Mouse (Mus musculus): ENCODE results near the gene Npl. TPM values are rescaled to one million over a fixed set of nuclear protein-coding genes. Genes with fewer than 3 reads are reported as not detected.

The Npl gene
- polyA plus RNA-seq, 1 experiment = 10.0 TPM

DNA sequence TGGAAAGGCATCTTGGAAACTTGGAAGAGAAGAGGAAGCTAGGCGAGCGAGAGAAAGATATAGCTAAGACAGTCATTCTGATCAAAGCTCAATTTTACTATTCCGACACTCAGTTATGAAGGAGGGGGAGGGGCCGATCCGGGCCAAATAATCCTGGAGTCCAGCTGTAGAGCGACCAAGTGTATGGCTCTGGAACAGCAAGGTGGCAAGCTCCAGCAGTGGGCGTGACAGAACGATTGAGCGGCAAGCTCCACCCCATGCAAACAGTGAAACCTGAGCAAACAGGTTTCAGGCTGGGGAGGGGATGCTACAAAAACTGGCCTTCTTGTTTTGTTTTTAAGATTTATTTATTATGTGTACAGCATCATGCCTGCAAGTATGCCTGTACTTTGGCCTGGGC is 49.8 kb downstream of the Npl start:
- H3K4me3 ChIP-seq (ENCODE audit: low read depth, low read length) = no peak overlapping the region
- no peak overlapping the region for H3K9ac ChIP-seq (ENCODE audit: low read depth, poor library complexity, severe bottlenecking)
- H3K27ac ChIP-seq (ENCODE audit: insufficient read depth, low read length) = no peak overlapping the region
- peaks cover 9% of the 10 kb centered on the region for H3K4me1 ChIP-seq (ENCODE audit: control insufficient read depth, insufficient read depth, low read length)
- H3K9me3 ChIP-seq (replicated peaks; ENCODE audit: control insufficient read depth, insufficient read depth, low read length, poor library complexity, severe bottlenecking) = no peaks in the 10 kb centered on the region
- TF ChIP-seq POLR2A (IDR thresholded peaks at IDR 0.05; ENCODE audit: insufficient read depth, low read length) (no peak), CTCF (IDR thresholded peaks at IDR 0.05; ENCODE audit: low read depth, low read length) (no peak), EP300 (IDR thresholded peaks at IDR 0.05; ENCODE audit: insufficient read depth, low read depth, low read length) (no peak)
- no peaks in the 10 kb centered on the region for H3K27me3 ChIP-seq (ENCODE audit: control insufficient read depth, insufficient read depth, low read length, poor library complexity, severe bottlenecking)
- H3K36me3 ChIP-seq (ENCODE audit: control insufficient read depth, insufficient read depth, low read length, poor library complexity, severe bottlenecking) = no peaks in the 10 kb centered on the region

DNA sequence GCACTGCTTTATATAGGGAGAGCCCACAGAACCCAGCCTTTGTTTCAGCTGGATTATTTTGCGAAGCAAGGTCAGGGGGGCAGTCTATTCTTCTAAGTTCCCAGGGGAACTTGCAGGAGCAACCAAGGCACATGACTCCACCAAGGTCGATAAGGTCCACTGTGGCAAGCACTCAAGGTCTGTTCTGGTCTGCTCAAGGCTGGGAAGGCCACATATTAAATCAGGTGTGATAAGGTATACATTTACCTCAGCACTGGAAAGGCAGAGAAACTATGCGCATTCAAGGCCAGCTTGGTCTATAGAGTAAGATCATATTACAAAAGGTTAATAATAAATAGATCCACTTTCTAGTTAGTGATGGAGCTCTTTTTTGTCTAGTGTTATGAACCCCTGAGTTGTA is 53.8 kb downstream of the Npl start:
- H3K27me3 ChIP-seq (ENCODE audit: control insufficient read depth, insufficient read depth, low read length, poor library complexity, severe bottlenecking) = no peaks in the 10 kb centered on the region
- no peaks in the 10 kb centered on the region for H3K36me3 ChIP-seq (ENCODE audit: control insufficient read depth, insufficient read depth, low read length, poor library complexity, severe bottlenecking)
- H3K9me3 ChIP-seq (replicated peaks; ENCODE audit: control insufficient read depth, insufficient read depth, low read length, poor library complexity, severe bottlenecking) = no peaks in the 10 kb centered on the region
- peak overlapping the region; percentile 59 for H3K27ac ChIP-seq (ENCODE audit: insufficient read depth, low read length)
- peaks cover 8% of the 10 kb centered on the region for H3K4me1 ChIP-seq (ENCODE audit: control insufficient read depth, insufficient read depth, low read length)
- H3K9ac ChIP-seq (ENCODE audit: low read depth, poor library complexity, severe bottlenecking) = peak overlapping the region; percentile 60; the same call in 1 of the 2 replicates
- H3K4me3 ChIP-seq (ENCODE audit: low read depth, low read length) = no peak overlapping the region
- TF ChIP-seq CTCF (IDR thresholded peaks at IDR 0.05; ENCODE audit: low read depth, low read length) (no peak), EP300 (IDR thresholded peaks at IDR 0.05; ENCODE audit: insufficient read depth, low read depth, low read length) (no peak), POLR2A (IDR thresholded peaks at IDR 0.05; ENCODE audit: insufficient read depth, low read length) (no peak)

DNA sequence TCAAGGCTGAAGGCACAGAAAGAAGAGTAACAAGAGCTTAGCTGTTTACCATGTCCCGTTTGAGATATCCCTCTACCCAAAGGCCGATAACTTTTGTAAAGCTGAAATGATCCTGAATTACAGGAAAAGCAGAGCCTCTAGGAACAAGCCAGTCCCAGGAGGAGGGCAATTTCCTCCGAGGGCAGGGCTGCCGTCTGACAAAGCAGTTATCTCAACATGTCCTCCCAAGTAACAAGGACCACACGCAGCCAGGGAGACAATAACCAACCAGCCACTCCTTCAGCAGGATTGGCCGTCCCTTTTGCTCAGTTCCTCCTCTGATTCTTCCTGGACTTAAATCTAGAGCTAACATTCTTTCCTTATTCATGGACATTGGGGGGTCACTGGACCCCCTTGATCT is 55.9 kb downstream of the Npl start:
- peaks cover 6% of the 10 kb centered on the region for H3K4me1 ChIP-seq (ENCODE audit: control insufficient read depth, insufficient read depth, low read length)

GRCm38 (mm10) chr1:153493338-153493737 is 56.5 kb downstream of the Npl start:
- TF ChIP-seq POLR2A (IDR thresholded peaks at IDR 0.05; ENCODE audit: insufficient read depth, low read length) = no peak
- TF ChIP-seq CTCF (IDR thresholded peaks at IDR 0.05; ENCODE audit: low read depth, low read length) = no peak
- TF ChIP-seq EP300 (IDR thresholded peaks at IDR 0.05; ENCODE audit: insufficient read depth, low read depth, low read length) = peak; percentile 95

More for the DNA sequence above, 55.9 kb downstream of the Npl start:
- Histone ChIP-seq H3K4me3 (ENCODE audit: low read depth, low read length) (no peak overlapping the region), H3K36me3 (ENCODE audit: control insufficient read depth, insufficient read depth, low read length, poor library complexity, severe bottlenecking) (no peaks in the 10 kb centered on the region), H3K27ac (ENCODE audit: insufficient read depth, low read length) (peak overlapping the region; percentile 98), H3K9me3 (replicated peaks; ENCODE audit: control insufficient read depth, insufficient read depth, low read length, poor library complexity, severe bottlenecking) (no peaks in the 10 kb centered on the region), H3K27me3 (ENCODE audit: control insufficient read depth, insufficient read depth, low read length, poor library complexity, severe bottlenecking) (no peaks in the 10 kb centered on the region), H3K9ac (ENCODE audit: low read depth, poor library complexity, severe bottlenecking) (peak overlapping the region; percentile 38; the same call in 1 of the 2 replicates)
- no peak for TF ChIP-seq CTCF (IDR thresholded peaks at IDR 0.05; ENCODE audit: low read depth, low read length)
- TF ChIP-seq EP300 (IDR thresholded peaks at IDR 0.05; ENCODE audit: insufficient read depth, low read depth, low read length) = peak; percentile 90
- no peak for TF ChIP-seq POLR2A (IDR thresholded peaks at IDR 0.05; ENCODE audit: insufficient read depth, low read length)

GRCm38 (mm10) chr1:153491822-153492221 is 58.0 kb downstream of the Npl start:
- Histone ChIP-seq H3K9ac (ENCODE audit: low read depth, poor library complexity, severe bottlenecking) (no peak overlapping the region), H3K4me3 (ENCODE audit: low read depth, low read length) (no peak overlapping the region), H3K4me1 (ENCODE audit: control insufficient read depth, insufficient read depth, low read length) (peaks cover 6% of the 10 kb centered on the region), H3K27me3 (ENCODE audit: control insufficient read depth, insufficient read depth, low read length, poor library complexity, severe bottlenecking) (no peaks in the 10 kb centered on the region), H3K36me3 (ENCODE audit: control insufficient read depth, insufficient read depth, low read length, poor library complexity, severe bottlenecking) (no peaks in the 10 kb centered on the region), H3K9me3 (replicated peaks; ENCODE audit: control insufficient read depth, insufficient read depth, low read length, poor library complexity, severe bottlenecking) (no peaks in the 10 kb centered on the region), H3K27ac (ENCODE audit: insufficient read depth, low read length) (peak overlapping the region; percentile 98)
- TF ChIP-seq CTCF (IDR thresholded peaks at IDR 0.05; ENCODE audit: low read depth, low read length) = no peak
- no peak for TF ChIP-seq POLR2A (IDR thresholded peaks at IDR 0.05; ENCODE audit: insufficient read depth, low read length)
- TF ChIP-seq EP300 (IDR thresholded peaks at IDR 0.05; ENCODE audit: insufficient read depth, low read depth, low read length) = no peak

More at GRCm38 (mm10) chr1:153493338-153493737, 56.5 kb downstream of the Npl start:
- Histone ChIP-seq H3K27me3 (ENCODE audit: control insufficient read depth, insufficient read depth, low read length, poor library complexity, severe bottlenecking) (no peaks in the 10 kb centered on the region), H3K4me1 (ENCODE audit: control insufficient read depth, insufficient read depth, low read length) (peaks cover 6% of the 10 kb centered on the region), H3K4me3 (ENCODE audit: low read depth, low read length) (no peak overlapping the region), H3K9me3 (replicated peaks; ENCODE audit: control insufficient read depth, insufficient read depth, low read length, poor library complexity, severe bottlenecking) (no peaks in the 10 kb centered on the region), H3K9ac (ENCODE audit: low read depth, poor library complexity, severe bottlenecking) (peak overlapping the region; percentile 38; the same call in 1 of the 2 replicates), H3K36me3 (ENCODE audit: control insufficient read depth, insufficient read depth, low read length, poor library complexity, severe bottlenecking) (no peaks in the 10 kb centered on the region), H3K27ac (ENCODE audit: insufficient read depth, low read length) (peak overlapping the region; percentile 98)

GRCm38 (mm10) chr1:153491345-153491744 is 58.5 kb downstream of the Npl start:
- Histone ChIP-seq H3K9ac (ENCODE audit: low read depth, poor library complexity, severe bottlenecking) (no peak overlapping the region), H3K27ac (ENCODE audit: insufficient read depth, low read length) (peak overlapping the region; percentile 98), H3K4me1 (ENCODE audit: control insufficient read depth, insufficient read depth, low read length) (peaks cover 6% of the 10 kb centered on the region), H3K4me3 (ENCODE audit: low read depth, low read length) (no peak overlapping the region), H3K36me3 (ENCODE audit: control insufficient read depth, insufficient read depth, low read length, poor library complexity, severe bottlenecking) (no peaks in the 10 kb centered on the region), H3K27me3 (ENCODE audit: control insufficient read depth, insufficient read depth, low read length, poor library complexity, severe bottlenecking) (no peaks in the 10 kb centered on the region), H3K9me3 (replicated peaks; ENCODE audit: control insufficient read depth, insufficient read depth, low read length, poor library complexity, severe bottlenecking) (no peaks in the 10 kb centered on the region)
- no peak for TF ChIP-seq POLR2A (IDR thresholded peaks at IDR 0.05; ENCODE audit: insufficient read depth, low read length)
- no peak for TF ChIP-seq CTCF (IDR thresholded peaks at IDR 0.05; ENCODE audit: low read depth, low read length)
- TF ChIP-seq EP300 (IDR thresholded peaks at IDR 0.05; ENCODE audit: insufficient read depth, low read depth, low read length) = no peak
